Mouse (Mus musculus): ENCODE data around the gene Cox4i2. TPM values are rescaled to one million over a fixed set of nuclear protein-coding genes. Genes with fewer than 3 reads are reported as not detected.

The Cox4i2 gene
- polyA plus RNA-seq, 1 experiment from 2014 or later = 5.2 TPM

GRCm38 (mm10) chr2:152725178-152725750 is 28.7 kb upstream of the Cox4i2 start:
- Histone ChIP-seq H3K27ac (no peak overlapping the region), H3K4me2 (no peak overlapping the region), H3K4me3 (no peak overlapping the region), H3K4me1 (peaks cover 12% of the 10 kb centered on the region), H3K27me3 (replicated peaks) (0 out of 2 replicates have a peak, but pooled peaks cover 2% of the 10 kb centered on the region), H3K36me3 (replicated peaks) (no peaks in the 10 kb centered on the region), H3K9me3 (no peaks in the 10 kb centered on the region), H3K9ac (no peak overlapping the region)
- 69% methylated on average over 15 of the region's 15 CpGs for WGBS
- ATAC-seq (replicated peaks) = no peak

- 86% methylated on average over 6 of the region's 6 CpGs for WGBS
- Histone ChIP-seq H3K27ac (no peak overlapping the region), H3K4me1 (peaks cover 12% of the 10 kb centered on the region), H3K9me3 (no peaks in the 10 kb centered on the region), H3K9ac (no peak overlapping the region), H3K4me2 (no peak overlapping the region), H3K27me3 (replicated peaks) (0 out of 2 replicates have a peak, but pooled peaks cover 2% of the 10 kb centered on the region), H3K4me3 (no peak overlapping the region), H3K36me3 (replicated peaks) (no peaks in the 10 kb centered on the region)
- ATAC-seq (replicated peaks) = no peak
Observed at GRCm38 (mm10) chr2:152726213-152726612, 27.8 kb upstream of the Cox4i2 start.

GRCm38 (mm10) chr2:152726751-152727335 is 27.1 kb upstream of the Cox4i2 start:
- 0 out of 2 replicates have a peak, but pooled peaks cover 2% of the 10 kb centered on the region for H3K27me3 ChIP-seq (replicated peaks)
- H3K4me1 ChIP-seq = peaks cover 12% of the 10 kb centered on the region
- no peak overlapping the region for H3K27ac ChIP-seq
- H3K4me3 ChIP-seq = no peak overlapping the region
- H3K4me2 ChIP-seq = no peak overlapping the region
- no peak overlapping the region for H3K9ac ChIP-seq
- 77% methylated on average over 6 of the region's 6 CpGs for WGBS
- no peaks in the 10 kb centered on the region for H3K9me3 ChIP-seq
- no peak for ATAC-seq (replicated peaks)
- no peaks in the 10 kb centered on the region for H3K36me3 ChIP-seq (replicated peaks)

GRCm38 (mm10) chr2:152727795-152728510 is 26.0 kb upstream of the Cox4i2 start:
- 84% methylated on average over 14 of the region's 14 CpGs for WGBS
- Histone ChIP-seq H3K4me2 (no peak overlapping the region), H3K4me1 (peaks cover 12% of the 10 kb centered on the region), H3K9me3 (no peaks in the 10 kb centered on the region), H3K27ac (no peak overlapping the region), H3K36me3 (replicated peaks) (no peaks in the 10 kb centered on the region), H3K9ac (no peak overlapping the region), H3K4me3 (no peak overlapping the region), H3K27me3 (replicated peaks) (no peaks in the 10 kb centered on the region)
- no peak for ATAC-seq (replicated peaks)

GRCm38 (mm10) chr2:152728594-152728993 is 25.4 kb upstream of the Cox4i2 start:
- Histone ChIP-seq H3K4me2 (no peak overlapping the region), H3K4me1 (peaks cover 10% of the 10 kb centered on the region), H3K36me3 (replicated peaks) (no peaks in the 10 kb centered on the region), H3K27me3 (replicated peaks) (no peaks in the 10 kb centered on the region), H3K9ac (no peak overlapping the region), H3K9me3 (no peaks in the 10 kb centered on the region), H3K4me3 (no peak overlapping the region), H3K27ac (no peak overlapping the region)
- no peak for ATAC-seq (replicated peaks)
- WGBS = 89% methylated on average over 7 of the region's 7 CpGs

- Histone ChIP-seq H3K27ac (no peak overlapping the region), H3K4me1 (peaks cover 5% of the 10 kb centered on the region), H3K36me3 (replicated peaks) (no peaks in the 10 kb centered on the region), H3K4me2 (no peak overlapping the region), H3K4me3 (no peak overlapping the region), H3K9me3 (no peaks in the 10 kb centered on the region), H3K9ac (no peak overlapping the region), H3K27me3 (replicated peaks) (no peaks in the 10 kb centered on the region)
- ATAC-seq (replicated peaks) = 0 out of 2 replicates have a peak, but pooled peaks have one; percentile 26
- 73% methylated on average over 8 of the region's 8 CpGs for WGBS
Observed at GRCm38 (mm10) chr2:152729013-152729635, 24.8 kb upstream of the Cox4i2 start.

GRCm38 (mm10) chr2:152729636-152730020 is 24.3 kb upstream of the Cox4i2 start:
- Histone ChIP-seq H3K4me2 (no peak overlapping the region), H3K9ac (no peak overlapping the region), H3K4me1 (peaks cover 8% of the 10 kb centered on the region), H3K27ac (no peak overlapping the region), H3K9me3 (no peaks in the 10 kb centered on the region), H3K36me3 (replicated peaks) (no peaks in the 10 kb centered on the region), H3K27me3 (replicated peaks) (no peaks in the 10 kb centered on the region), H3K4me3 (no peak overlapping the region)
- 27% methylated on average over 7 of the region's 7 CpGs for WGBS
- 0 out of 2 replicates have a peak, but pooled peaks have one; percentile 12 for ATAC-seq (replicated peaks)

- Histone ChIP-seq H3K9ac (no peak overlapping the region), H3K9me3 (no peaks in the 10 kb centered on the region), H3K4me3 (no peak overlapping the region), H3K27ac (no peak overlapping the region), H3K4me1 (peaks cover 38% of the 10 kb centered on the region), H3K36me3 (replicated peaks) (no peaks in the 10 kb centered on the region), H3K4me2 (no peak overlapping the region), H3K27me3 (replicated peaks) (0 out of 2 replicates have a peak, but pooled peaks cover 2% of the 10 kb centered on the region)
- WGBS = 85% methylated on average over 2 of the region's 2 CpGs
- ATAC-seq (replicated peaks) = no peak
Observed at GRCm38 (mm10) chr2:152733201-152733600, 20.8 kb upstream of the Cox4i2 start.

GRCm38 (mm10) chr2:152734501-152734900 is 19.5 kb upstream of the Cox4i2 start:
- H3K4me1 ChIP-seq = peaks cover 47% of the 10 kb centered on the region
- 14% methylated on average over 10 of the region's 10 CpGs for WGBS
- H3K9me3 ChIP-seq = no peaks in the 10 kb centered on the region
- peak overlapping the region; percentile 86 for H3K4me2 ChIP-seq
- 0 out of 2 replicates have a peak, but pooled peaks cover 3% of the 10 kb centered on the region for H3K27me3 ChIP-seq (replicated peaks)
- ATAC-seq (replicated peaks) = peak; percentile 1; the same call in 1 of the 2 replicates
- peak overlapping the region; percentile 52 for H3K27ac ChIP-seq
- 0 out of 2 replicates have a peak overlapping the region, but pooled peaks have one; percentile 12 for H3K9ac ChIP-seq
- peak overlapping the region; percentile 48 for H3K4me3 ChIP-seq
- H3K36me3 ChIP-seq (replicated peaks) = no peaks in the 10 kb centered on the region

- no peaks in the 10 kb centered on the region for H3K36me3 ChIP-seq (replicated peaks)
- peak overlapping the region; percentile 48 for H3K4me3 ChIP-seq
- H3K27ac ChIP-seq = peak overlapping the region; percentile 64
- peak overlapping the region; percentile 12; the same call in 1 of the 2 replicates for H3K9ac ChIP-seq
- peak overlapping the region; percentile 86 for H3K4me2 ChIP-seq
- H3K27me3 ChIP-seq (replicated peaks) = 0 out of 2 replicates have a peak, but pooled peaks cover 5% of the 10 kb centered on the region
- peak; percentile 93 for ATAC-seq (replicated peaks)
- WGBS = 0% methylated on average over 28 of the region's 28 CpGs
- peaks cover 43% of the 10 kb centered on the region for H3K4me1 ChIP-seq
- no peaks in the 10 kb centered on the region for H3K9me3 ChIP-seq
Observed at GRCm38 (mm10) chr2:152734984-152735383, 19.0 kb upstream of the Cox4i2 start.

- H3K9ac ChIP-seq = peak within 1 kb of the TSS; percentile 43
- under 1% methylated on average over 28 of the region's 28 CpGs for WGBS
- 0 out of 2 replicates have a peak, but pooled peaks cover 5% of the 10 kb centered on the region for H3K27me3 ChIP-seq (replicated peaks)
- peak; percentile 55 for ATAC-seq (replicated peaks)
- H3K27ac ChIP-seq = peak within 1 kb of the TSS; percentile 64
- peak within 1 kb of the TSS; percentile 48 for H3K4me3 ChIP-seq
- H3K36me3 ChIP-seq (replicated peaks) = no peaks in the 10 kb centered on the region
- H3K9me3 ChIP-seq = no peaks in the 10 kb centered on the region
- peaks cover 43% of the 10 kb centered on the region for H3K4me1 ChIP-seq
- H3K4me2 ChIP-seq = peak within 1 kb of the TSS; percentile 86
Observed at GRCm38 (mm10) chr2:152736090-152736601, 17.8 kb upstream of the Cox4i2 start, which contains the start of gene Id1. Id1 (plus strand) TSS chr2:152736251.

All from midbrain, embryonic 15.5 days (tissue).